Mouse (Mus musculus) heart, embryonic 15.5 days (tissue): ENCODE data around the gene Msh5. TPM values are rescaled to one million over a fixed set of nuclear protein-coding genes. Genes with fewer than 3 reads are reported as not detected.

ENCODE experiments used
- ATAC-seq: fragments of 200-750 bp; cut with Nextera tagmentation; replicated peaks from 2 replicates; pipeline ENCODE4 v1.8.0; 2017; ENCODE audit warnings: low read depth, moderate TSS enrichment; ENCODE audit not compliant: insufficient number of reproducible peaks, insufficient read depth, low FRiP score
- H3K27ac ChIP-seq: fragments of 300-500 bp; sonication (generic); 2 replicates; pipeline ENCODE4 v1.5.1; 2015; ENCODE audit warnings: mild to moderate bottlenecking, inconsistent platforms
- H3K27me3 ChIP-seq: fragments of 300-500 bp; sonication (generic); 2 replicates; pipeline ENCODE4 v1.6.1; 2015; ENCODE audit warnings: inconsistent platforms
- H3K36me3 ChIP-seq: fragments of 300-500 bp; sonication (generic); 2 replicates; pipeline ENCODE4 v1.6.1; 2015; ENCODE audit warnings: mild to moderate bottlenecking, inconsistent platforms
- H3K4me1 ChIP-seq: fragments of 300-500 bp; sonication (generic); replicated peaks from 2 replicates; pipeline ENCODE4 v1.6.1; 2015; ENCODE audit warnings: inconsistent platforms
- H3K4me2 ChIP-seq: fragments of 300-500 bp; sonication (generic); 2 replicates; pipeline ENCODE4 v1.6.1; 2015; ENCODE audit warnings: inconsistent platforms, mild to moderate bottlenecking, moderate library complexity
- H3K4me3 ChIP-seq: fragments of 300-500 bp; sonication (generic); 2 replicates; pipeline ENCODE4 v1.5.1; 2015; ENCODE audit warnings: mild to moderate bottlenecking, inconsistent platforms
- H3K9ac ChIP-seq: fragments of 300-500 bp; sonication (generic); 2 replicates; pipeline ENCODE4 v1.6.1; 2015; ENCODE audit warnings: mild to moderate bottlenecking, inconsistent platforms
- H3K9me3 ChIP-seq: fragments of 300-500 bp; sonication (generic); replicated peaks from 2 replicates; pipeline ENCODE4 v1.6.1; 2016; ENCODE audit warnings: inconsistent platforms
- WGBS: fragments of 180-500 bp; shearing (Covaris S2); methylation state at CpG from one replicate; pipeline ENCODE4 v1.1.7; 2015; ENCODE audit warnings: mixed read lengths; 5-methylcytosine and 5-hydroxymethylcytosine counted together
- polyA plus RNA-seq: library from polyadenylated mRNA; unstranded; fragments of >200 nt; fragmentation: Nextera tagmentation; extraction: Ambion mirVana; gene quantifications from 2 replicates; pipeline ENCODE4 v1.2.1, GENCODE M21; 2015

Msh5 gene
- 2.7 and 3.8 TPM in 2 replicates for polyA plus RNA-seq

GRCm38 (mm10) chr17:35046681-35047455 is at the start of gene Msh5:
Gene Msh5 (minus strand): TSS chr17:35046745.
- peak; percentile 94 for ATAC-seq
- peak within 1 kb of the TSS; percentile 88 for H3K9ac ChIP-seq
- WGBS: 2% methylated on average over 33 of the region's 33 CpGs

GRCm38 (mm10) chr17:35094475-35095365 is 48.2 kb upstream of the Msh5 start:
- no peak overlapping the region for H3K27ac ChIP-seq
- no peaks in the 10 kb centered on the region for H3K27me3 ChIP-seq
- peaks cover 72% of the 10 kb centered on the region for H3K36me3 ChIP-seq
- H3K9me3 ChIP-seq: no peaks in the 10 kb centered on the region
- H3K4me2 ChIP-seq: no peak overlapping the region
- no peak overlapping the region for H3K9ac ChIP-seq
- no peak overlapping the region for H3K4me3 ChIP-seq
- no peak for ATAC-seq
- H3K4me1 ChIP-seq: peaks cover 11% of the 10 kb centered on the region
- WGBS: 76% methylated on average over 15 of the region's 15 CpGs

More at GRCm38 (mm10) chr17:35046681-35047455, at the start of gene Msh5:
- peak within 1 kb of the TSS; percentile 72 for H3K4me3 ChIP-seq
- no peaks in the 10 kb centered on the region for H3K9me3 ChIP-seq
- peak within 1 kb of the TSS; percentile 98 for H3K27ac ChIP-seq
- H3K27me3 ChIP-seq: no peaks in the 10 kb centered on the region
- H3K36me3 ChIP-seq: no peaks in the 10 kb centered on the region
- peaks cover 49% of the 10 kb centered on the region for H3K4me1 ChIP-seq
- H3K4me2 ChIP-seq: peak within 1 kb of the TSS; percentile 99

- H3K27me3 ChIP-seq: no peaks in the 10 kb centered on the region
- peaks cover 53% of the 10 kb centered on the region for H3K36me3 ChIP-seq
- no peak overlapping the region for H3K9ac ChIP-seq
- H3K4me1 ChIP-seq: peaks cover 11% of the 10 kb centered on the region
- H3K27ac ChIP-seq: no peak overlapping the region
- H3K9me3 ChIP-seq: no peaks in the 10 kb centered on the region
- ATAC-seq: no peak
- H3K4me2 ChIP-seq: no peak overlapping the region
- H3K4me3 ChIP-seq: no peak overlapping the region
- WGBS: 86% methylated on average over 14 of the region's 14 CpGs
These were observed 46.1 kb upstream of the Msh5 start for GRCm38 (mm10) chr17:35092403-35093198.

- Histone ChIP-seq H3K36me3 (peaks cover 35% of the 10 kb centered on the region), H3K27ac (peak overlapping the region; percentile 95), H3K4me3 (peak overlapping the region; percentile 59), H3K9ac (peak overlapping the region; percentile 82), H3K27me3 (no peaks in the 10 kb centered on the region), H3K4me2 (peak overlapping the region; percentile 74), H3K9me3 (no peaks in the 10 kb centered on the region), H3K4me1 (peaks cover 11% of the 10 kb centered on the region)
- ATAC-seq: no peak
- WGBS: 55% methylated on average over 8 of the region's 8 CpGs
These were observed 43.8 kb upstream of the Msh5 start for GRCm38 (mm10) chr17:35090166-35090932.

GRCm38 (mm10) chr17:35088825-35089644 is 42.5 kb upstream of the Msh5 start, which contains the start of gene Abhd16a:
Gene Abhd16a (plus strand): TSS chr17:35089263.
- Histone ChIP-seq H3K4me3 (peak within 1 kb of the TSS; percentile 59), H3K27ac (peak within 1 kb of the TSS; percentile 95), H3K27me3 (no peaks in the 10 kb centered on the region), H3K36me3 (peaks cover 22% of the 10 kb centered on the region), H3K4me1 (peaks cover 11% of the 10 kb centered on the region), H3K9me3 (no peaks in the 10 kb centered on the region), H3K4me2 (peak within 1 kb of the TSS; percentile 74), H3K9ac (peak within 1 kb of the TSS; percentile 82)
- peak; percentile 97 for ATAC-seq
- 3% methylated on average over 67 of the region's 67 CpGs for WGBS

- H3K27ac ChIP-seq: no peak overlapping the region
- peaks cover 11% of the 10 kb centered on the region for H3K4me1 ChIP-seq
- 29% methylated on average over 2 of the region's 2 CpGs for WGBS
- no peaks in the 10 kb centered on the region for H3K27me3 ChIP-seq
- no peaks in the 10 kb centered on the region for H3K9me3 ChIP-seq
- no peak for ATAC-seq
- H3K4me2 ChIP-seq: no peak overlapping the region
- no peak overlapping the region for H3K9ac ChIP-seq
- peaks cover 15% of the 10 kb centered on the region for H3K36me3 ChIP-seq
- no peak overlapping the region for H3K4me3 ChIP-seq
These were observed 41.6 kb upstream of the Msh5 start for GRCm38 (mm10) chr17:35088151-35088550.

GRCm38 (mm10) chr17:35085208-35085865 is 38.8 kb upstream of the Msh5 start, which contains the start of gene Ly6g6f:
Gene Ly6g6f (minus strand): TSS chr17:35085610.
- no peaks in the 10 kb centered on the region for H3K36me3 ChIP-seq
- no peak for ATAC-seq
- no peak within 1 kb of the TSS for H3K9ac ChIP-seq
- no peaks in the 10 kb centered on the region for H3K9me3 ChIP-seq
- peaks cover 6% of the 10 kb centered on the region for H3K4me1 ChIP-seq
- no peak within 1 kb of the TSS for H3K4me3 ChIP-seq
- no peak within 1 kb of the TSS for H3K27ac ChIP-seq
- H3K4me2 ChIP-seq: no peak within 1 kb of the TSS
- WGBS: 50% methylated on average over 7 of the region's 7 CpGs
- 0 out of 2 replicates have a peak, but pooled peaks cover 4% of the 10 kb centered on the region for H3K27me3 ChIP-seq

- Histone ChIP-seq H3K27me3 (0 out of 2 replicates have a peak, but pooled peaks cover 4% of the 10 kb centered on the region), H3K4me3 (no peak overlapping the region), H3K4me2 (no peak overlapping the region), H3K4me1 (peaks cover 10% of the 10 kb centered on the region), H3K9ac (no peak overlapping the region), H3K9me3 (no peaks in the 10 kb centered on the region), H3K36me3 (no peaks in the 10 kb centered on the region), H3K27ac (no peak overlapping the region)
- WGBS: 55% methylated on average over 3 of the region's 3 CpGs
- no peak for ATAC-seq
These were observed 37.5 kb upstream of the Msh5 start for GRCm38 (mm10) chr17:35083929-35084497.

GRCm38 (mm10) chr17:35082841-35083576 is 36.5 kb upstream of the Msh5 start:
- peaks cover 12% of the 10 kb centered on the region for H3K4me1 ChIP-seq
- H3K27ac ChIP-seq: no peak overlapping the region
- H3K27me3 ChIP-seq: 0 out of 2 replicates have a peak, but pooled peaks cover 4% of the 10 kb centered on the region
- no peak overlapping the region for H3K4me3 ChIP-seq
- no peak overlapping the region for H3K9ac ChIP-seq
- WGBS: 76% methylated on average over 16 of the region's 16 CpGs
- H3K4me2 ChIP-seq: no peak overlapping the region
- H3K9me3 ChIP-seq: no peaks in the 10 kb centered on the region
- ATAC-seq: no peak
- no peaks in the 10 kb centered on the region for H3K36me3 ChIP-seq
